Mouse (Mus musculus) G1E (cell line): Measurements from ENCODE around the gene Mlxip.

ENCODE experiments used
- CTCF ChIP-seq: IDR thresholded peaks from 2 replicates; pipeline ENCODE4 v1.5.1; 2012; ENCODE audit warnings: low read depth, low read length, inconsistent platforms, mixed read lengths
- GATA1 ChIP-seq: IDR thresholded peaks from 2 replicates; pipeline ENCODE4 v1.6.1; 2012; ENCODE audit warnings: borderline replicate concordance, low read length, inconsistent platforms, mixed read lengths
- POLR2AphosphoS5 ChIP-seq: IDR thresholded peaks from 2 replicates; pipeline ENCODE4 v1.6.1; 2012; ENCODE audit warnings: low read depth, low read length, inconsistent platforms; ENCODE audit not compliant: insufficient replicate concordance

DNA sequence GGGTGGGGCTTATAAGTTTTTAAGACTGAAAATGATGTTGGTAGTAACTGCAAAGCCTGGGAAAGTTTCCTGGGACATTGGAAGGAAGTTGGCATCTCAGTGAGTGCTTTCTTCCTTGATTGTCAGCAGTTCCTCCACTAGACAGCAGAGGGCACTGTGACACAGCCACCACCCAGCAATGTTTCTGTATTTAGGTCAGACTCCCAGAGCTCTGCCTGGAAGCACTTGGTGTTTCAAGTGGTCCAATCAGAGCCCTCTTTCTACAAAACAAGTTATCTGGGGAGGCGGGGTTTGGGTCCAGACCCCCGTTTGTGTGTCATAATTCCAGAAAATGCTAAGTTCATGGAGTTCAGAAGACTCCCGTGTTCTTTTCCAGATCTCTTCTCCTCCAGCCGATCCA is 49.5 kb downstream of the Mlxip start:
- TF ChIP-seq CTCF (peak; percentile 85), GATA1 (no peak), POLR2AphosphoS5 (no peak)
